Mouse (Mus musculus): ENCODE data around the gene Mt2.

Mt2 gene

DNA sequence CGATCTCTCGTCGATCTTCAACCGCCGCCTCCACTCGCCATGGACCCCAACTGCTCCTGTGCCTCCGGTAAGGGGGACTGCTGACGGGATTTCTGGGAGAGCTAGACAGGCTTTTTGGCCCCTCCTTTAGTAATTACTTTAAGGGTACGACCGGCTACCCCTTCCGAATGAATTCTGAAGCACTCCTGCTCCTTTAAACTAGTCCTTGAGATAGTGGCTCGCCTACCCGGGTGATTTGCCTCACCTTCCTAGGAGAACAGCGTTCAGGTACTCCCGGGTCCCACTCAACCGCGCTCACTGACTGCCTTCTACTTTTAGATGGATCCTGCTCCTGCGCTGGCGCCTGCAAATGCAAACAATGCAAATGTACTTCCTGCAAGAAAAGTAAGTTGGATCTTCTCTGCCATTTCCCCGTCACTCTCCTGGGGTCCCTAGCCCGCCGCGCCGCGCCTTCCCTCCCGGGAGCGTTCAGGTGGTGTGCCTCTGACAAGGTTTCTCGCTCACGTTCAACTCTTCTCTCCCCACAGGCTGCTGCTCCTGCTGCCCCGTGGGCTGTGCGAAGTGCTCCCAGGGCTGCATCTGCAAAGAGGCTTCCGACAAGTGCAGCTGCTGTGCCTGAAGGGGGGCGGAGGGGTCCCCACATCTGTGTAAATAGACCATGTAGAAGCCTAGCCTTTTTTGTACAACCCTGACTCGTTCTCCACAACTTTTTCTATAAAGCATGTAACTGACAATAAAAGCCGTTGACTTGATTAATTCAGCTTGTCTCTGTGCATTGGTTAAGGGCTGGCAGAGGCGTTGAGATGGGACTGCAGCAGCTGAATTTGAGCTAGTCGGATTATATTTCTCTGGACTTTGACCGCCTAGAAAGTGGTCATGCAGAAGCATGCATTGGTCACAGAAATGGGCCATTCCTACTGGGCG is 607 bp downstream of the Mt2 start:
- DNase-seq (ENCODE audit: low read depth, low spot score): no peak

DNA sequence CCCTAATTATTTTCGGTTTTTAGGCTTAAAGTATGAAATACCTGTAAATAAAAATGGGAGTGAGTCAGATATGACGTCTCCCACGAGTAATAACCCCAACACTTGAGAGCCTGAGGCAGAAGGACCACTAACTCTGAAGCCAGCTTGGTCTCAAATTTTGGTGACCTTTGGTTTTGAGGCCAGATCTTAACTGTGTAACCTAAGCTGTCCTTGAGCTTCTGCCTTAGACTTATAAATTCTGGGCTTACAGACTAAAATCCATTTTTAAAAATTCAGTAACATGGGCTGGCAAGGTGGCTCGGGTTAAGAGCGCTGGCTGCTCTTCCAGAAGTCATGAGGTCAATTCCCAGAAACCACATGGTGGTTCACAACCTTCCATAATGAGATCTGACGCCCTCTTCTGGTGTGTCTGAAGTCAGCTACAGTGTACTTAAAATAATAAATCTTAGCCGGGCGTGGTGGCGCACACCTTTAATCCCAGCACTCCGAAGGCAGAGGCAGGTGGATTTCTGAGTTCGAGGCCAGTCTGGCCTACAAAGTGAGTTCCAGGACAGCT is 1.5 kb downstream of the Mt2 start:
- DNase-seq (ENCODE audit: low read depth, low spot score): no peak

DNA sequence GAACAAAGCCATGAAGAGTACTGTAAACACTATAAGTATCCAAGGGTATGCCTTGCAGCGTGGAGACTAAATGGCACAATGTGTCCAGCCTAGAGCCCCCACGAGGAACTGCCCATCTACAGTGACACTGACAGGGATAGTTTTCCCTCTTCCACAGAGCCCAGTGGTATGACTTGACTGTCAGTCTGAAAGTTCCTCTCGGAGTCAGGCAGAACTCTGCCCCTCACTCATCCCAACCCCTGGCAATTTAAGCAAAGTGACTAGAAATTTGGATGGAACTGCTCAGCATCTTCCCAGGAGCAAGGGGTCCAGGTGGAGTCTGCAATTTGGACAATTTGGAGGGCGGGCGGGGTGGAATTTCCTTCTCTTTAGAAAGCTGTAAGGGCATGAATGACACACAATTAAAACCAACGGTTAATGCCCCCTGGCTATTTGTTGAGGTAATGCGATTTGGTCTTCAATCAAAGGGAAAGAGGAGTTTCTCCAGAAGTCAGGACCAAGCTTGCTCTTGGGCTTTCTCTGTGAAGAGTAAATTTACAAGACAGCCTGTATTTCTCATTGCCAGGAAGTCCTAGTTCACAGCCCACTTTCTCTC is 2.3 kb downstream of the Mt2 start:
- DNase-seq (ENCODE audit: low read depth, low spot score): no peak

DNA sequence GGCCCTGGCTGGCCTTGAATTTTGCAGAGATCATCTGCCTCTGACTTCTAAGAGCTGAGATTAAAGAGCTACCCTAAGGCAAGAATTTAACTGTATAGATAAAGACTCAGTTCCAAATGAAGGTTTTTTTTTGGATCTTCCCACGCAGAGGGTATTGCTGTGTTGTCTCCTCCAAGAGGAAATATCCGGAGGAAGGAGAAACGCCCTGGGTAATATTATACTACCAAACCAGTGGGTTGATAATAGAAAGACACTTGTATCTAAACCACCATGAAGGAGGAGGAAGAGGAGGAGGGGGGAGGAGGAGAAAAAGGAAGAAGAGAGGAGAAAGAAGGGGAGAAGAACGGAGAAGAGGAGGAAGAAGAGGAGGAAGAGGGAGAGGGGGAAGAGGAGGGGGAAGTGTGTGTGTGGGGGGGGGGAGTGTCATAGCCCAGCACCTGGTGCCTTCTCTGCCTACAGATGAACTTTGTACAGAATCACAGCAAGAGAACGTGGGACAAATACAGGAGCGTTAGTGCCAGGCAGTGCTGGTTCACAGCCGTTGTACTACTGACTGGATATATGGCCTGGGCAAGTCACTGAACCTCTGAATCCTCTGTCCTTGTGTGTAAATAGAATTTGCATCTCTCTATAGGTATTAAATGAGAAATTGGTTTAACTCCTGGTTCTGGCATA is 5.4 kb downstream of the Mt2 start:
- DNase-seq (ENCODE audit: low read depth, low spot score): no peak

DNA sequence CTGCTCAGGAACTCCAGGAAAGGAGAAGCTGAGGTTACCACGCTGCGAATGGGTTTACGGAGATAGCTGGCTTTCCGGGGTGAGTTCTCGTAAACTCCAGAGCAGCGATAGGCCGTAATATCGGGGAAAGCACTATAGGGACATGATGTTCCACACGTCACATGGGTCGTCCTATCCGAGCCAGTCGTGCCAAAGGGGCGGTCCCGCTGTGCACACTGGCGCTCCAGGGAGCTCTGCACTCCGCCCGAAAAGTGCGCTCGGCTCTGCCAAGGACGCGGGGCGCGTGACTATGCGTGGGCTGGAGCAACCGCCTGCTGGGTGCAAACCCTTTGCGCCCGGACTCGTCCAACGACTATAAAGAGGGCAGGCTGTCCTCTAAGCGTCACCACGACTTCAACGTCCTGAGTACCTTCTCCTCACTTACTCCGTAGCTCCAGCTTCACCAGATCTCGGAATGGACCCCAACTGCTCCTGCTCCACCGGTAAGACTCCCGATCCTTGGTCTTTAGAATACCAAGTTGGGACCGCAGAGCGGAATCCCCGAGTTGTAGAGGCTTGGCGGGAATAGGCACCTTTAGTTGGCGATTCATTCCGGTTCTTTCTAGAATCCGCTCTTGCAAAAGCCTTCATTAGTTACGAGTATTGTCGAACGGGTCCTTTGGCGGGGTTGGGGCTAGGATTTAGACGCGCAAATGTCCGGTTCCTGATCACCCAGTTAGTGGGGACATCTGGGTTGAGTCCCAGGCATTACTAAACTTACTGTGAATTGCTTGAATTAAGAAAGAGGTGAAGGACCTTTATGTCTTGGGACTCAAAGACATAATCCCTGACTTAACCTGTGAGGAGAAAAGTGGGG is 6.6 kb downstream of the Mt2 start, which contains the start of gene Mt1:
TSS of gene Mt1 (plus strand) at position 226 of the 856 bp plus-strand sequence.
- DNase-seq (ENCODE audit: low read depth, low spot score): peak; percentile 59

DNA sequence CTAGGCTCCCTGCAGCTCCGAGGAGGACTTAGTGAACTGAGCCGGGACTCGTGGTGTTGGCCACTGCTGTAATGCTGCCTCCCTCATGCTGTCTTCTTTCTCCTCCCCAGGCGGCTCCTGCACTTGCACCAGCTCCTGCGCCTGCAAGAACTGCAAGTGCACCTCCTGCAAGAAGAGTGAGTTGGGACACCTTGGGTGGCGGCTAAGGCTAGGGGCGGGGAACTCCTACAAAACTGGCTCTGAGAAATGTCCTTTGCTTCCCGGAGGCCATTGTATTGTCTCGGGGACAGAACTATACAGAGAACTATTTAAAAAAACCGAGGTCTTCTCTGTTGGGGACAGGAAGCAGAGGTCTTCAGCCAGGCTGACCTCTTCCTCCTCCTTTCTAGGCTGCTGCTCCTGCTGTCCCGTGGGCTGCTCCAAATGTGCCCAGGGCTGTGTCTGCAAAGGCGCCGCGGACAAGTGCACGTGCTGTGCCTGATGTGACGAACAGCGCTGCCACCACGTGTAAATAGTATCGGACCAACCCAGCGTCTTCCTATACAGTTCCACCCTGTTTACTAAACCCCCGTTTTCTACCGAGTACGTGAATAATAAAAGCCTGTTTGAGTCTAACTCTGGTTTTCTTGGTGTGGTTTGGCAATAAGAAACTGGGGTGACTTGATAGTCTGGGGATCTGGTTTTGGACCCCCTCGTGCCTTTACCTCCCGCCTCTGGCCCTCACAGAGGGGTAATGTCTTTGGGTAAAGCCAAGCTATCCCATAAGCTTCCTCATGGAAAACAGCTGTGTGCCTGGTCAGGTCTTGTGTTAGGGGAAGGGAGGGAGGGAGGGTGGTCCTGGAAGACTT is 7.5 kb downstream of the Mt2 start:
- no peak for DNase-seq (ENCODE audit: low read depth, low spot score)

DNA sequence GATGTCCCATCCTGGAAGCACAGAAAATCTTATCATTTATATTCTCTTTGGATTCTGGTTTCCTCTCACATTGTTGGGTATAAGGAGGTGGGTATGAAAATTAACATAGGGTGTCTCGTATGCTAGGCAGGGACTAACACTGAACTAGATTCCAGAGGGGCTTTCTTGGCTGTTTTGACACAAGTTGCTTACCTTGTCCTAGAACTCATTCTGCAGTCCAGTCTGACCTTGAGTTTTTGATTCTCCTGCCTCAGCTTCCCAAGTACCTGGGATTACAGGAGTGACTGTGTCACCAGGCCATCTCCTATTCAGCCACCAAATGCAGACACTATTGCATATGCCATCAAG is 8.1 kb downstream of the Mt2 start:
- no peak for DNase-seq (ENCODE audit: low read depth, low spot score)

DNA sequence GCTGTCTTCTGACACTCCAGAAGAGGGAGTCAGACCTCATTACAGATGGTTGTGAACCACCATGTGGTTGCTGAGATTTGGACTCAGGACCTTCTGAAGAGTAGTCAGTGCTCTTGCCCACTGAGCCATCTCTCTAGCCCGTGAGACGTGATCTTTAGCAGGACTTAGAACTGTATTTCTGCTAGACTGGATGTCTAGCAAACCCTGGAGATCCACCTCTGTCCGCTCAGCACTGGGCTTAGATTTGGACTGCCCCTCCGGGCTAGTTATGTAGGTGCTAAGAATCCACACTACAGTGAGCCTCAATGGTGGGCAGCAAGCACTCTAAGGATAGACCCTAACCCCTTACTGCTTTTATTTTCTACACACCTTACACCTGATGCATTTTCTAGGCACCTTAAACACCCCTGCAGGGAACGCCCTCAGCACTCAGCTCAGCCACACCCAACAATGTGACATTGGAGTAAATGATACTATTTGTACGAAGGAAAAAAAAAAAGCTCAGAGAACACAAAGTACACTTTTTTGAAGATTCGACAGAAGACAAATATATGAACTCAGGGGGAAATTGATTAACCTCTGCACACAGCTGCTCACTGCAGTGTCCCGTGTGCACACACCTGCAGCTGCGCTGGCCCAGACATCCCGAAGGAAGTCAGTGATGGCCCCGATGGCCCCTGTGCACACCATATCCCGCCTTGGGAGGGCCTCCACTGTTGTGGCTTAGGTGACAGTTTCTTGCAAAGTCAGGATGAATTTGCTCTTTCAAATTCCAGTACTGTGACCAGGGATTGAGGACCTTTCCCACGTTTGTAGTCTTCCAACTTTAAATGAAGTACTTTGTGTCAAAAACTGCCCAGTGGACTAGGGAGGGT is 9.8 kb downstream of the Mt2 start:
- DNase-seq (ENCODE audit: low read depth, low spot score): no peak

DNA sequence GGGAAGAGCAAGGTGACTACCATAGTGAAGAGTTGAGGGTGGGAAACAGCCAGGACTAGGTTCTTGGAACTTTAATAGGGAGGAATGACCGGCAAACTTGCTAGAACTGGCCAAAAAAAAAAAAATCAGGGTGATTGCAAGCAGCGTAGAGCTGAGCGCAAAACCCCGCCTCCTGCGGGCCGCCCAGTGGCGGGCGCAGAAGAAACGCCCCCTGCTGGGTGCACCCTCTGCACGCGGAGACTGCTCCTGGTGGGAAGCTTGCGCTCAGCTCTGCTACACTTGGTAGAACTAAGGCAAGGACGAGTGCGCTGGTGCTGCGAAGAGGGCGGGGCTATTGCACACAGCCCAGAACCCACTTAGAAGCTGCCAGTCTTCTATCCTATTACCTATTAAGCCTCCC is 10.7 kb downstream of the Mt2 start:
- peak; percentile 33 for DNase-seq (ENCODE audit: low read depth, low spot score)

DNA sequence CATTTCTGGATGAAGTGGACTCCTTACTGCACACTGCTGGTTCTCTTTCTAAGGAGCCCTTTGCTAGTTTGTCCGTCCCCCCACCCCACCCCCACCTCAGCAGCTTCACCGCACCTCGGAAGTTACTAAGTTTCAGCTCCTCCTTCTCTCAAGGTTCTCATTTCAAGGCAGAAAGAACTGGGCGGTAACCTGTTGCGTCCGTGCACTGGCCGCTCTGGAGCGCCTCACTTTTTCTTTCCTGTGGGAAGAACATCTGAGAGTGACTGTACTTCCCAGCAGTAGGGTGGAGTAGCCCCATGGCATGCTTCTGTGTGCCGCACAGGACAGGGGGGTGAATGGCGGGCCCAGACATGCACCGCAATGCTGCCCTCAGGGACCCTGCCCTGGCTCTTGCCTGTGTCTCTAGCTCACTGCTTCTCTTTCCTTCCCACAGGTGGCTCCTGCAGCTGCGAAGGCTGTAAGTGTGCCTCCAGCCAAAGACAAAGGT is 11.9 kb downstream of the Mt2 start:
- no peak for DNase-seq (ENCODE audit: low read depth, low spot score)

DNA sequence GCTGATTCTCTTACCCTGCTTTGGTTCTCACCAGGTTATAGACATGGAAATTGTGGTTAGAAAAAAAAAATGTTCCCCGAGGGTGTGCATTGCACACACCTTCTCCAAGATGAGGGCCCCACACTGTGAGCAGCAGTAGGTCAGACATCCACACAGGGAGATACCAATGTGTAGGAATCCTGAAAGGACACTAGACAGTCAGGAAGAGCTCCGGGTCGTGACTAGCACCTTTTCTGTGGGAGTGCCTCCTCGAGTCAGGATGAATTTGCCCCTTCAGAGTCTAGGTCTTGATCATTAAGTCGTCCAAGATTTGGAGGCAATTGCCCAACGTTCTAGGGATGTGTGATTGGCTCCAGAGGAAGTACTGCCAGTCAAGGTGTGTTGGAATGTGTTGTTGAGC is 13.3 kb downstream of the Mt2 start:
- DNase-seq (ENCODE audit: low read depth, low spot score): no peak

DNA sequence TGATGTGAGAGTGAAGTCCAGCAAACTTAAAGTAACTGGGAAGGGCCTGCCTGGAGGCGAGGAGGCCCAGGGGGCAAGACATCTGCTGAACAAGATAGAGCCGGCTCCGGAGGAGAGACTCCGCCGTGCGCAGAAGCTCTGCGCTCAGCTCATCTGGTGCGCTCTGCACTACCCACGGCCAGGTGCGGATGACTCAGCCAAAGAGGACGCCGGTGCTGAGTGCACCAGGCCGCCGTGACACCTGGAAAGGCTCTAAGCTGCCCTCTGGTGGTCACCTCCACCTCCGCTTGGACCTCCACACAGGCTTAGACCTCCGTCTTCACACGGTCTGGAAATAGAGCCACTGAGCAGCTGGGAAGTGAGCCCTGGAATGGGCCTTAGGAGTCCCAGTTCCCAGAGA is 14.1 kb downstream of the Mt2 start:
- DNase-seq (ENCODE audit: low read depth, low spot score): peak; percentile 41

DNA sequence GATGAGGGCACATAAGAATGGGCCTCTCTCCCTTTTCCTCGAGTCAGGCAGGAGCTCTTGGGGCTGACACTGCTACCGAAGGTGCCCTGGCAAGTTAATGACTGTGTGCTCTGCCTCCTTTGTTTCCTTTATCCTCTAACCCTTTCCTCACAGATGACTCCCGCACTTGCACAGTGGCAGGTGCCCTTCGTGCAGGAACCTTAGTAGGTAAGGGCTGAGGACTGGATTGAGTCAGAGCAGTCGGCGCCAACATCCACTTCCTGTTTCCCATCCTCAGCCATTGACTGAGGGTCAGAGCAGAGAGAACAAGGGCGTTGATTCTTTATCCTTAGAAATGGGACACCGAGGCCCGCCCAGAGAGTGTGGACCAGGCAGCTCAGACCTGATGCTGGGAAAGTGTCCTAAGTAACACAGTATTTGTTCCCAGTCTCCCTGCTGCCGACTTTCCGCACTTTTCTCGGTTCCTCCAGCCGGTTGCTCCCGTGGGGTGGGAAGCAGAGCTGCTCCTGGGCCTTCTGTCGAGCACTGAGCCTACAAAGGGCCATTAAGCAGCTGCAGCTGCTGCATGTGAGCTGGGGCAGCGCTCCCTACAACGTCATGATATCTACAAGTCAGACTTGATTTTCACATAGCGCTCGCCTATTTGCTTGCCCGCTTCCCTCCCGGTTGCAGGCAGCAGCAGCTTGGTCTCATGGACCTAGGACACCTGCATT is 15.0 kb downstream of the Mt2 start:
- DNase-seq (ENCODE audit: low read depth, low spot score): no peak

DNA sequence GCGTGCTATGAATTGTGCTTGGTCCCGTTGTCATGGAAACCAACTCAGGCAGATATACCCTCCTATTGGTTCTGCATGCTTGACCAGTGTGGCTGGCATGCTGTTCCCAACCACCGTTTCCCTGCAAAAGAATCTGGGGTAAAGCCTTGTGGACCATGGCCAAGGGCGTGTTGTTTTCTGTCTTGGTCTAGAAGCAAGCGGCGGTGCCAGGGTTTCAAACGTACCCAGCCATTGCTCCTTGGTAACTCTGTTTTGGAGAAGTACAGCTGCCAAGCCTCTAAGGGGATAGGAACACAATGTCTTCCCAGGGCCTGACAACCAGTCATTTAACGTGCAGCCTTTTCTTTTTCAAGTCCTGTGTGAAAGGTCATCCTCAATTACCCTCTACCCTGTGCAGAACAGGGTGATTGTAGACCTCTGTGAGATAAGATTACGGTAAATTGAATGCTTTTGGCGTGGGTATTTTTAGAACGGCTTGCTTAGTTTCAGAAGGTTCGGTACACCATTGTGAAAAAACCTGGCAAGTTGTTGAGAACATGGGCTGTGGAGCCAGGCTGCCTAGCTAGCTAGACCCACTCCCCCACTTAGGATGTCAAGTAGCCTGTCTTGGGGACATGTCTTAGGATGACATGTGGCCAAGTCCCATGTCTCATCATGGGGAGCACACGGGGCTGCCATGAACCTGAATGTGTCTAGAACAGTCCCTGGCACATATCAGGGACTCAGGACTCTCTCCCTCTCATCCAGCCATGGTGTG is 17.0 kb downstream of the Mt2 start:
- DNase-seq (ENCODE audit: low read depth, low spot score): no peak

DNA sequence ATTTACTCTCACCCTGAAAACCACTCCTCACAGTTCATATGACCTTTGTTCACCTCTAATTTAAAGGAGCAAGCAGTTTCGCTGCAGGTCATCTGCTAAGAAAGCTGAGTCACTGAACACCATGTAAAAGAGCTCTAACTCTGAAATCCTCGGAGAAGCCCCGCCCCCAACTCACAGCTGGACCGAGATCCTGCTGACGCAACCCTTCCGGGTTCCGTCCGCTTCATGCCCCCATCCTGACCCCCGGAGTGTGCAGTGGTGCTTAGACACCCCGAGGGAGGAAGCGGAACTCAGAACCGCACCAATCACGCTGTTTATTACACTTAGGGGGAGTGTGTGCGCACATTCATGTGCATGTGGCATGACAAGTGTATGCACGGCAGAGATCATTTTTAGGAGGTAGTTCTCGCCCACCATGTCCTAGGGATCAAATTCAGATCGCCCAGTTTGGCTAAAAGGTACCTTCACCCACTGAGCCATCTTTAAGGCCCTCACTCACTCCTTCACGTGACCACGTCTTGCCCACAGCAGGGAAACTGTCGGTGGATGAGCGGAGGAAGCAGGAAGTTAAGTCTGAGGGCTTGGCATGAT is 18.7 kb downstream of the Mt2 start:
- no peak for DNase-seq (ENCODE audit: low read depth, low spot score)

DNA sequence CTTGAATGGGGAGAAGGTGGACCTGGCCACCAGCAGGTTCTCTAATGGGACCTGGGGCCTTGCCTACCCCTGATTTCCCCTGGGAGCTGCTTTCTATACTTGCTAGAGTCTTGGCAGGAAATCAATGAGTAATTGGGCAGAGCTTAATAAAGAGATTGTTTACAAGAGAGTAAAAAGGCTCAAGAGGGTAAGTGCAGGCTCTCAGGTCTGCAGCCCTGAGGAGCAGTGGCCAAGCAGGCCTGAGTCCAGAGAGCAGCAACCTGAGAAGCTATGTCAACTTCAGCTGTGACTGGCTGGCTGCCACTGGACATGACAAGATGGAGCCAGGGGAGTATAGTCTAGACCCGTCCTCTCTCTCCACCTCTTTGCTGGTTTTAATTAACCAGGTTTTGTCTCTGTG is 20.5 kb downstream of the Mt2 start:
- DNase-seq (ENCODE audit: low read depth, low spot score): no peak

DNA sequence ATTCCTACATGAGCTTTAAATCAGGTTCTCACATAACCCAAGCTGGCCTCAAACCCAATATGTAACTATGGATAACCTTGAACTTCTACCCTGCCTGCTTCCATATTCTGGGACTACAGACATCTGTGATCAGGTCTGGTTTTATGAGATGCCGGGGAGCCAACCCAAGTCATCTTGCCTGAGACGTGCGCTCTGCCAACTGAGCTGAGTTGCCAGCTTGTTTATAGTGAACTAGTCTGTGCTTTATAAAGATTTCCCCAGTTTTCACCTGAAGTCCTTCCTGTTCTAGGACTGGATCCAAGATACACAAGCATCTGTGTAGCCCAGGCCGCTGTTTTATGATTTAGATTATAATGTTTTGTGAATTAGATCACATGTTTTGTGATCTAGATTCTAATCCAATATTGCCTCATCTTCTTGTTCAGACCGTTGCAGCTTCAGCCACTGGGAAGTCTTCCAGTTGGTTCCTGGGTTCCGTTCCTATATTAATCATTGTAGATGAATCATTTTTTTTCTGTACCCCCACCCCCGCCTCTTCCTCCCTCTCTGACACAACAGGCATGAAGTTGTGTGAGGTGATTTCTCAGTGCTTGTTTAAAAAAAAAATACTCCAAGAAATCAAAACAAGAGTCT is 22.2 kb downstream of the Mt2 start:
- DNase-seq (ENCODE audit: low read depth, low spot score): no peak

All from retina, postnatal 7 days (tissue).